Mouse (Mus musculus) hindbrain, postnatal 0 days (tissue): Measurements from ENCODE around the gene Trh. TPM values are rescaled to one million over a fixed set of nuclear protein-coding genes. Genes with fewer than 3 reads are reported as not detected.

Experiments
- ATAC-seq: fragments of 200-750 bp; cut with Nextera tagmentation; 2 replicates; pipeline ENCODE4 v1.8.0; 2017; ENCODE audit warnings: mild to moderate bottlenecking, moderate TSS enrichment, moderate library complexity
- DNase-seq: peaks from one replicate; pipeline ENCODE4 v3.0.0-alpha.2; 2015; ENCODE audit warnings: low spot score
- H3K27ac ChIP-seq: fragments of 300-500 bp; sonication (generic); 2 replicates; pipeline ENCODE4 v1.5.1; 2014; ENCODE audit warnings: mild to moderate bottlenecking
- H3K27me3 ChIP-seq: fragments of 300-500 bp; sonication (generic); 2 replicates; pipeline ENCODE4 v1.6.1; 2014; ENCODE audit warnings: low read length, mixed read lengths; ENCODE audit not compliant: insufficient read depth
- H3K36me3 ChIP-seq: fragments of 300-500 bp; sonication (generic); 2 replicates; pipeline ENCODE4 v1.6.1; 2014; ENCODE audit warnings: low read length, mixed read lengths; ENCODE audit not compliant: insufficient read depth
- H3K4me1 ChIP-seq: fragments of 300-500 bp; sonication (generic); 2 replicates; pipeline ENCODE4 v1.6.1; 2014; ENCODE audit warnings: antibody characterized with exemption, low read length, mixed read lengths; ENCODE audit not compliant: insufficient read depth
- H3K4me2 ChIP-seq: fragments of 300-500 bp; sonication (generic); 2 replicates; pipeline ENCODE4 v1.6.1; 2014; ENCODE audit warnings: low read depth, mild to moderate bottlenecking, low read length, moderate library complexity, mixed read lengths
- H3K4me3 ChIP-seq: fragments of 300-500 bp; sonication (generic); 2 replicates; pipeline ENCODE4 v1.5.1; 2014; ENCODE audit warnings: low read length
- H3K9ac ChIP-seq: fragments of 300-500 bp; sonication (generic); replicated peaks from 2 replicates; pipeline ENCODE4 v1.6.1; 2014; ENCODE audit warnings: mild to moderate bottlenecking, low read length, moderate library complexity, mixed read lengths
- H3K9me3 ChIP-seq: fragments of 300-500 bp; sonication (generic); 2 replicates; pipeline ENCODE4 v1.6.1; 2016; ENCODE audit warnings: low read length, mixed read lengths
- CTCF ChIP-seq: IDR thresholded peaks from 2 replicates; pipeline ENCODE4 v1.5.1; 2016; ENCODE audit warnings: antibody characterized with exemption, control low read depth, low read depth
- WGBS: fragments of 180-500 bp; shearing (Covaris S2); extraction: QIAGEN DNeasy Blood & Tissue Kit; methylation state at CpG from one replicate; pipeline ENCODE4 v1.1.7; 2014; 5-methylcytosine and 5-hydroxymethylcytosine counted together
- polyA plus RNA-seq: library from polyadenylated mRNA; unstranded; fragments of >200 nt; fragmentation: Nextera tagmentation; extraction: Ambion mirVana; gene quantifications from 2 replicates; pipeline ENCODE4 v1.2.1, GENCODE M21; 2015
- total RNA-seq: library from RNA; depleted of rRNA; stranded (reverse); fragments of >200 nt; gene quantifications from 2 replicates; pipeline ENCODE4 v1.2.3, GENCODE M21; 2014

Gene Trh
- total and polyA plus RNA-seq, 2 experiments from 2014 or later: 4.0 to 5.2 TPM

GRCm38 (mm10) chr6:92272601-92273000 is 28.2 kb upstream of the Trh start:
- Histone ChIP-seq H3K27ac (no peak overlapping the region), H3K4me1 (no peaks in the 10 kb centered on the region), H3K4me3 (no peak overlapping the region), H3K9ac (no peak overlapping the region), H3K36me3 (no peaks in the 10 kb centered on the region), H3K9me3 (no peaks in the 10 kb centered on the region), H3K4me2 (no peak overlapping the region), H3K27me3 (no peaks in the 10 kb centered on the region)
- DNase-seq (no peak), ATAC-seq (no peak)
- TF ChIP-seq CTCF: no peak
- 41% methylated on average over 3 of the region's 3 CpGs for WGBS

GRCm38 (mm10) chr6:92269019-92269418 is 24.6 kb upstream of the Trh start:
- Histone ChIP-seq H3K9ac (no peak overlapping the region), H3K27ac (no peak overlapping the region), H3K4me3 (no peak overlapping the region), H3K9me3 (no peaks in the 10 kb centered on the region), H3K27me3 (no peaks in the 10 kb centered on the region), H3K4me2 (no peak overlapping the region), H3K36me3 (no peaks in the 10 kb centered on the region), H3K4me1 (no peaks in the 10 kb centered on the region)
- peak; percentile 86 for DNase-seq
- 12% methylated on average over 4 of the region's 4 CpGs for WGBS
- ATAC-seq: peak; percentile 53
- peak; percentile 92 for TF ChIP-seq CTCF

- Histone ChIP-seq H3K27ac (no peak overlapping the region), H3K4me2 (no peak overlapping the region), H3K27me3 (no peaks in the 10 kb centered on the region), H3K4me1 (no peaks in the 10 kb centered on the region), H3K9me3 (no peaks in the 10 kb centered on the region), H3K36me3 (no peaks in the 10 kb centered on the region), H3K4me3 (no peak overlapping the region), H3K9ac (no peak overlapping the region)
- ATAC-seq (no peak), DNase-seq (no peak)
- 67% methylated on average over 1 of the region's 1 CpGs for WGBS
- TF ChIP-seq CTCF: no peak
Observed at GRCm38 (mm10) chr6:92268001-92268400, 23.6 kb upstream of the Trh start.

GRCm38 (mm10) chr6:92261162-92261843 is 16.9 kb upstream of the Trh start:
- TF ChIP-seq CTCF: no peak
- ATAC-seq (no peak), DNase-seq (no peak)
- 69% methylated on average over 4 of the region's 4 CpGs for WGBS
- H3K27me3 ChIP-seq: no peaks in the 10 kb centered on the region
- H3K9ac ChIP-seq: no peak overlapping the region
- no peak overlapping the region for H3K4me3 ChIP-seq
- no peak overlapping the region for H3K27ac ChIP-seq
- H3K9me3 ChIP-seq: no peaks in the 10 kb centered on the region
- no peak overlapping the region for H3K4me2 ChIP-seq
- H3K36me3 ChIP-seq: no peaks in the 10 kb centered on the region
- H3K4me1 ChIP-seq: no peaks in the 10 kb centered on the region

- DNase-seq (no peak), ATAC-seq (no peak)
- Histone ChIP-seq H3K27ac (no peak overlapping the region), H3K9ac (no peak overlapping the region), H3K9me3 (no peaks in the 10 kb centered on the region), H3K36me3 (no peaks in the 10 kb centered on the region), H3K27me3 (no peaks in the 10 kb centered on the region), H3K4me3 (no peak overlapping the region), H3K4me2 (no peak overlapping the region), H3K4me1 (no peaks in the 10 kb centered on the region)
- no peak for TF ChIP-seq CTCF
Observed at GRCm38 (mm10) chr6:92255346-92255745, 10.9 kb upstream of the Trh start.

GRCm38 (mm10) chr6:92253253-92253870 is 8.9 kb upstream of the Trh start:
- no peak for TF ChIP-seq CTCF
- DNase-seq: no peak
- Histone ChIP-seq H3K27ac (no peak overlapping the region), H3K36me3 (no peaks in the 10 kb centered on the region), H3K4me3 (no peak overlapping the region), H3K27me3 (no peaks in the 10 kb centered on the region), H3K9ac (no peak overlapping the region), H3K4me2 (no peak overlapping the region), H3K9me3 (no peaks in the 10 kb centered on the region), H3K4me1 (no peaks in the 10 kb centered on the region)
- WGBS: 82% methylated on average over 3 of the region's 3 CpGs
- ATAC-seq: no peak

- WGBS: 15% methylated on average over 7 of the region's 7 CpGs
- no peak for ATAC-seq
Observed at GRCm38 (mm10) chr6:92247215-92247919, 2.9 kb upstream of the Trh start.

More at GRCm38 (mm10) chr6:92247215-92247919, 2.9 kb upstream of the Trh start:
- no peak overlapping the region for H3K4me3 ChIP-seq
- no peak overlapping the region for H3K27ac ChIP-seq
- H3K9ac ChIP-seq: no peak overlapping the region
- DNase-seq: no peak
- no peaks in the 10 kb centered on the region for H3K9me3 ChIP-seq
- peaks cover 9% of the 10 kb centered on the region; the same call in 1 of the 2 replicates for H3K27me3 ChIP-seq
- H3K4me2 ChIP-seq: no peak overlapping the region
- no peaks in the 10 kb centered on the region for H3K36me3 ChIP-seq
- no peak for TF ChIP-seq CTCF
- H3K4me1 ChIP-seq: 0 out of 2 replicates have a peak, but pooled peaks cover 6% of the 10 kb centered on the region
